Mouse (Mus musculus): ENCODE results near the gene Ptprm.

Gene Ptprm

DNA sequence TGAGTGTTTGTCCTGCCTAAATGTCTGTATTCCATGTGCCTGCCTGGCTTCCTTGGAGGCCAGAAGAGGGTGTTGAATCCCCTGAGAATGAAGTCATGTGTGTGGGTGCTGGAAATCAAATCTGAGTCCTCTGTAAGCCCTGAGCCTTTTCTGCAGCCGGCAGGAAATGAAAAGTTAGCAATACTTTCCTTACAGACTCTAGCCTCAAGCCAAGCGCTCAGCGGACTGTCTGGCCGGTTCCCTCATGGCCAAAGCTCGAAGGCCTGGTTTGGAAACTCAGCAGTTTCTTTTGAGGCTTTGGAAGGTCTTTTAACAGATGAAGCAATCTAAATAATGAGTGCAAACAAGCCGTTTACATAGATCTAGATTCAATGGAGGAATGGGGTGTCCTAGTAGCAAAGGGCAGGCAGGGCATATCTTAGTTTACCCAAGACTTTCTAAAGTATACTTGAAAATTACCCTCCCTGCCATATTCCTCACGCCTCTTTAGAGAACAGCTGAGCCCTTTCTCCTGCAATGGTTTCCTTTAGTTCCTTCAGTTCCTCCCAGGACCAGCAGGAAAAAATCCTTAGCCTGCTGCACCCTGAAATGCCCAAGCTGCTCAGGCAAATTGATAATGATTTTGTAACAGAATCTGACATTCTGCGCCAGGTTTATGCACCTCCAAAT, 144.4 kb downstream of the Ptprm start:
- no peak for DNase-seq

DNA sequence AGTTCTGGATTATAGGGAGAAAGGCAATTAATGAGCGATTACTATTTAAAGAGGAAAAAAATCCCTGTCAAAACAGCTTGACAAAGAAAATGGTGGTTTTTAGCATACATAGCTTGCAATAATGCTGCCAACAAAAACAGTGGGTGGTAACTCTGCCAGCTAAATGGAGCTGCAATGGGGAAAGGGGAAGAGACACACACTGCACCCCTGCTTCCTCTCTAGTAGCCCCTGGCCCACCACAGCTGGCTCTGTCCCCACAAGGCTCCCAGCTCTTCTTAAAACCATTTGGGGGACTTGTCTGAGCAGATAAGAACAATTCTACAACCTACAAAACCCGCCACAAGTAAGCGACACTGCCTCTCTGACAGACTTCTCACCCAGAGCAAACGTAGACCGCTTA, 145.7 kb downstream of the Ptprm start:
- DNase-seq: no peak

DNA sequence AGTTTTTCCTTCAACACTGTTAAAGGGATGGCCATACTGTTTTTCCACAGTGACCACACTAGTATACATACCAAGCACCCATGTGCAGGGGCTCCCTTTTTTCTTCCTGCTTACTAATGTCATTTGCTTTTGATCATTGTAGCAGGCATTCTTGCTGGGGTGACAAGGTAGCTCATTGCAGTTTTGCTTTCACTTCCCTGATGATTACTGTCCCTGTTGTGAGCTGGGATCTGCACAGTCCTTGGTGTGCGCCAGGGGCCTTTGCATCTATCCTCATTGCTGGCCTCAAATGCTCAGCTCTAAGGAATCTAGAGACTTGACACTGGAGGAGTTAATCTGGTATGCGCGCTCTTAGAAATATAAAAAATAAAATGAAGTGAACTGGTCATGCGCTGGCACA, 147.3 kb downstream of the Ptprm start:
- DNase-seq: no peak

DNA sequence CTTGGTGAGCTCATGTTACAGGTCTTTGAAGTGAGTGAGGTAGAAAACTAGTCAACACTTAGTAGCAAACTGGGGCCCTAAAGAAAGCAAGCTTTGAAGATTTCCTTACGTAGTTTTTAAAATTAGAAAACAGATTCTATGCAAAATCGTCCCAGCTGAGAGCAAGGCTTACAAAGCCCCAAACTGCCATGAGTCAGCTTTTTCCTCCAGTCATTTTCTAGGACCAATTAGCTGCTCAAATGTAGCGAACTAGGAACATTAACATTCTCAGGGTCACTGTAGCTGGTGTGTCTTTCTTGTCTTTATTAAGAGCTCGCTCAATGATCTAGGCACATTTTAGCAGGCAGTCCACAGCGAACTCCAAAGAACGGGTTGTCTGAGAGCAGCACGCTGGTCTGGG, 153.1 kb downstream of the Ptprm start:
- DNase-seq: no peak

DNA sequence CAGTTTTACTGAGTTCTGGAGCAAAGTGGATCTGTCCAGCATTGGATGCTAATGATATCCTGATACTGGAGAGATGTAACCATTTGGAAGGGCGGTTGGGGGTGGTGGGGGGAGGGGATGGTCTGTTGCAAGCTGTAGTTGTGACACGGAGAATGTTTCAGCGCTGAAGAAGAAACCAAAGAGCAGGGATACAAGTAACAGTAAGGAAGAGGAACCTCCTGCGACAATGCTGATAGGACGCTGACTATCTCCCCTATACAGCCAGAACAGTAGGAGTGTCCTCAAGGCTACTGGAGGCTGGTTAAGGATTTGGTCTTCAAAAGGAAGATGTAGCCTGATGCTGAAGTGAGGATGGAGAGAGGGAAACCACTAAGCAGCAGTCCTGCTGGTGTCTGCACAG, 160.5 kb downstream of the Ptprm start:
- DNase-seq: no peak

DNA sequence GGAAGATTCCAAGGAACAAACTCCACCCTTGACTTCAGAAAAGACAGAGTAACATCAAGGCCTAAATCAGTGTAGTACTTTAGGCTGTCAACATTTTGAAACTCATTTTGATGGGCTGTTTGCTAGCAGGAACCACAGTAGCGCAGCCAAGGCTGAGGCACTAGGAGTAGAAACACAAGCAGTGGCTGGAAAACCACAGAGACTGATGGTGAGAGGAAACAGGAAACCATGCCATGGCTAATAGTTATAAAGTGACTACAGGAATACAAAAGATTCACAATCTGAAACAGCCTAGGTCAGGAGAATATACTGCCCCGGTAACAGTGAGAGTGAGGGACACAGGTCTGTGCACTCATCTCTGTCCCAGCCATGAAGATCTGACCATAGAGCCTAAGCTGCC, 165.7 kb downstream of the Ptprm start:
- no peak for DNase-seq

DNA sequence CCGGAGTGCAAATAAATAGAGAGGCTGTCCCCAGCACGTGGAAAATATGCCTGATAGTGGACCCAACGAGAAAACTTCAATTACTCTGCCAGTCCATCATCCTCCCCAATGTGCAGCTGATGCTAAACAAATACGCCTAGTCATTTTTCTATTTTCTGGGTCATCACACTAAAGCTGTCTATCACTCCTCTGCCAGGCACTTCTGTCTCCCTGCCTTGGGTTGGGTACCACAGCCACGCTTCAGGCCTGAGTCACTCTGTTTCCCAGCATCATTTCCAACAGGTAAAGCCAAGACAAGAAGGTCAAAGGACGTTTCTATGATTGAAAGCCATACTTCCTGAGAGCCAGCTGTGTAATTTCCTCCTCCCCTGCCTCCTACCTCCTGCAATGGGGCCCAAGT, 167.4 kb downstream of the Ptprm start:
- DNase-seq: no peak

DNA sequence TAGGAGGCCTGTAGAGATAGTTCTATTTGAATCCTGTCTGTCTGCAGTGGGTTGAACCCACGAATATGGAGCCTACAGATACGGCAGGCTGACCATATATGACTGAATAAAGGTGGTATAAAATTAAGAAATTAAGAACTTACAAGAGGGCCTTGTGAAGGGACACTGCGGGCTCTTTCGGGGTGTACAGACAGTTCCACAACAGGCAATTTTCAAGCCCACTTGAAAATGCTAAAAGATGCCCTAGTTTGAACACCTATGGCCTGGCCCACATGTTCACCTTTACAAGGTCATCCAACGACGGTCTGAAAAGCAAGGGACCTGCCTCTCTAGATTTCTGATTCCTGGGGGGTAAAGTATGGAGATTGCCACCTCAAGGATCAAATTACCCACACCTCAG, 168.3 kb downstream of the Ptprm start:
- DNase-seq: no peak

DNA sequence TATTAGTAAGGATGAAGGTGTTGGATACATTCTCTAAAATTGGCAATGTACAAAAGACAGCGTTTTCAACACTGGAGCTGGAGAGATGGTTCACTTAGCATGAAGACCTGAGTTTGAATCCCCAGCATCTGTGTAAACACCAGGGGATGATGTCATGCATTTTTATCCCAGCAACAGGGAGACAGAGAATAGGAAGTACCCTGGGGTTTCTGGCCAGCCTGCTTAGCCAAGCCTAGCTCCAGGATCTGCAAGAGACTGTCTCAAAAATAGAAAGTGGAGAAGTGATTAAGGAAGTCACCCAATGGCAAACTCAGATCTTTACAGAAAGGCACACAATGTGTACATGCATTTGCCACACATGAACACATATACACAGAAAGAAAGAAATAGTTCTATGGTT, 174.8 kb downstream of the Ptprm start:
- DNase-seq: no peak

DNA sequence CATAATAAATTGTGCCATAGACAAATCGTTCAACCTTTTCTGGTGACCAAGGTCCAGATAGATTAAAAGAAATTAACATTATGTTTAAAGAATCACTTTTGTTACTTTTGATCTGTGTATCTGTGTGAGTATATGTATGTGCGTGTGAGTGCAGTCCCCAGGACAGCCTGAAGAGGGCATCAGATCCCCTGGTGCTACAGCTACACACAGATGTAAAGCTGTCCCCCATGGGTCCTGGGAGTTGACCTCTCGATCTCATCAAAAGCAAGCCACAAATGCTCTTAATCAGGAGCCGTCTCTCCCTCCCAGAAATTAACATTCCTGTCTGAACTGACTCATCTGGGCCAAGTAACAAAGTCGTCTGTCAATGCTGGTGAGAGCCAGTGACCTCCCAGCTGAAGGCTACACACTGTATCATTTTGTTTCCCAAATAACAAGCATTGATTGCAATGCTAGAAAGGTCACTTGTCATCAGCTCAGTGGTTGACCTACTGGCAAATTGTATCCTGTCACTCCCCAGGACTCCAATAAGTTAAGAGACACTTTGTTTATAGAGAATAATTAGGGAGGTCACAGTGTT, 175.5 kb downstream of the Ptprm start:
- no peak for DNase-seq

DNA sequence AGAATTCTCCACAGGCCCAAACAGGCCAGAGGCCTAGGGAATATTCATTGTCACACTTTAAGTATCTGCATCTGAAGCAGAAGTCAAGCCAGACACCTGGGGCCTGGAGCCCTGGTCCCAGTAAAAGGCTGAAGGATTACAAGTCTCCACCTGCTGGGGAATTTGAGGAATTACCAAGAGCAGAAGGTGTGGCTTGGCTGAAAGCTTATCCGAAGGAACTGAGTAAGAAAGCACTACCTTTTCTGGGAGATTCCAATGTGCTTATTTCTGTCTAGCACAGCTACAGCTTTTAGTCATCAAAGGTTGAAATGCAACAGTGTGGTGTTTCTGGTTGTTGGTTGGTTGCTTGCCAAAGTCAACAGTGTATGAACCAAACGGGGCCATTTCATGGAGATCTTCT, 178.4 kb downstream of the Ptprm start:
- peak; percentile 41 to 57 for DNase-seq

DNA sequence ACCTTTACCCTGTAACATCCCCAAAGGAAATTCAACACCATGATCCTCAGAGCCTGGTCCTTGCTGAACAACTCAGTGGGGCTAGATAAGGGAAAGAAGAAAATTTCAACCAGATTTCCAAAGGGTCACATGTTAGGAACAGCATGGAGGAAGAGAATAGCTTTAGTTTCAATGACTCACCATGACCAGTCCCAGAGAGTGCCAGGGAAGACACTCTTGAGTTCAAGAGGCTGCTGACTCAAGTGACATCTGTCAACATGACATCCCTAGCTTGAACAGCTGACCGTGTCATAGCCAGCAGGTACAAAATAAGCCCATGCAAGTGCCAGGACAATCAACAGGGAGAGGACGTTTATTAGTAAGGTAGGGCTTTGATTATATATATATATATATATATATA, 182.9 kb downstream of the Ptprm start:
- DNase-seq: no peak

DNA sequence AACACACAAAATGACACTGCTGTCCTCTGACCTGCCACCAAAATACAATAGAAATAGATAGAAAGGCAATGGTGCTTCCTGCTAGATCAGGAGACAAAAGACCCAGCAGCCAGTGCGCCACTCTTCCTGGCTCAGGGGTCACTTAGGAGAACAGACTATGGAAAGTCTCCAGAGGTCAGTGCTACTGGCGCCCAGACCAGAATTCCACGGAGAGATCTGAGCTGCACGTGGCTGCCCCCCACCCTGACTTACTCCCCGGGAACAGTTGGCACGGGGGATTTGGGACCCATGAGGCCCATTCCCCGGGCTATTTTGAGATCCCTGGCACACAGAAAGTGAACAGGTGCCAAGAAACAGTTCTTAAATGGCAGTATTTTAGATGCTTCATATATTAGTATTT, 183.6 kb downstream of the Ptprm start:
- no peak for DNase-seq

DNA sequence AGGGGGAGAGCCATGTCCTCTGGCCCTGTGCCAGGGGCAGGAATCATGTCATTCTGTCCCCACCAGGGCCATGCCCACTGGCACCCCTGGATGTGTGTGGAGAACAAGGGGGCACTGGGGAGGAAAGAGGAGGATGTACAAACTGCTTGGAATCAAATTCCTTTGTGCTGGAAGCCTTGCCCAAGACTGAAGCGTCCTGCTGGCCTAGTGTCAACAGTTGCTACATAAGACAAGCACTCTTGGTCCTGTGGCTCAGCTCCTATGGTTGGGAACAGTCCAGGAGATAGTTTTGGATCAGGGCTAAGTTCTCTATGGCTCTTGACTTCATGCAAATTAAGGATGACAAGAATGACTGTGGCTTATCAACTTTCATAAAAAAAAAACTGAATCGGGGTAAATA, 188.4 kb downstream of the Ptprm start:
- DNase-seq: no peak

DNA sequence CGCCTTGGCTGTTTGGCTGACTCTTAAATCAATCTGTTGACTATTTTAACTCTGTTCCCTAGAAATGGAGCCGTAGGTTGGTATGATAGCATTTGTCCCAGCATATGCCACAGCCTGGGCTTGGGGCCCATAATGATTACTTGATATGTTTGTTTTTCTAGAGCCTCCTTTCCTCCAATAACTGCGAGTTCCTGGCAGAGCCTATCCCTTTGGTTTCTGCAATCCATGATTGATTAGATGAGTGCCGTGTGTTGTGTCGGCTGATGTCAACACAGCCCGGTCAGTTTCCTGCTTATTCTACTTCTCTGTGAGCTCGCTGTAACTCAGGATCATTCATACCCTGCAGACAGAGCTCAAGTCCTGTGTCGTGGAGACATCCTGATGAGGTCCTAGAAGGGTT, 194.6 kb downstream of the Ptprm start:
- DNase-seq: no peak

DNA sequence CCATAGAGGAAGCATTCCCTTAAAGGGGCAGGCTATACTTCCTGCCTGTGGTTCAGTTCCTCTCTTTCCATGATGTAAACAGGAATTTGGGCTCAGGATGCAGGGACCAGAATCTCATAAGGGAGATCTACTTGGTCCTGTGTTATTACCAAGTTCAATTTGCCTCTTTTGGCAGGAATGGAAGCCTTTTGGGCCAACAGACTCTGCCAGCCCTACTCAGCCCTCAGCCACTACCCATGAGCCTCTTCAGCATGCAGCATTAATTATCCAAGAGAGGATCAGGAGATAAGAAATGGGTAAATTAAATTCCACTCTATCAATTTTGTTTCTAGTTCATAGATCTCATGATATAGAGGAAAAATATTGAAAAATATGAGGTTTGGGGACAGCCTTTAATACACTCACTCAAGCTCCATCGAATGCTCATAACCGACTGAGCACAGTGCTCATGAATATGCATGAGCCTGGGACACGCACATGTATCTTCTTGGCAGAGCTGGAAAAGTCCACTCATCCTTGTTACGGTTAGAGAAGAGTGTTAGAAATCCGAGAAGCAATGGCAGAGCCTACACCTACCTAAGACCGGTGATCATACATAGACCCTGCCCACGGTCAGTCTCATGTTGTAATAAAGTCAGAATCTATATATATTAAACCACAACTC, 197.0 kb downstream of the Ptprm start:
- no peak for DNase-seq

DNA sequence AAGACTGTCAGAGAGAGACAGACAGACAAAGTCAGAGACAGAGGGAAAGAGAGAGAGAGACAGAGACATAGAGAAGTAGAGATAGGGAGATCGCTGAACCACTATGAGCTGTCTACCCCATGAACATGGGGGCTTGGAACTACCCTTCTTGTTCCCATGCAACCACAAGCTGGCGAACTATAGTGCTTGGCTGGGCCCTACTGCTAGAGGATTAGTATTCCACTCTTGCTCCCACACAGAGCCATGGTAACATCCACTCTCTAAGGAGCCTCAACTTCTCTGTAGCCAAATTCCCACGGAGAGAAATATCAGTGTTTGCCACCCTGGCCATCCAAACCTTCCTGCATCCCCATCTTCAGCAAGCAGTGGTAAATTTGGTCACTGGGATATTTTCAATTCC, 202.0 kb downstream of the Ptprm start:
- DNase-seq: no peak

DNA sequence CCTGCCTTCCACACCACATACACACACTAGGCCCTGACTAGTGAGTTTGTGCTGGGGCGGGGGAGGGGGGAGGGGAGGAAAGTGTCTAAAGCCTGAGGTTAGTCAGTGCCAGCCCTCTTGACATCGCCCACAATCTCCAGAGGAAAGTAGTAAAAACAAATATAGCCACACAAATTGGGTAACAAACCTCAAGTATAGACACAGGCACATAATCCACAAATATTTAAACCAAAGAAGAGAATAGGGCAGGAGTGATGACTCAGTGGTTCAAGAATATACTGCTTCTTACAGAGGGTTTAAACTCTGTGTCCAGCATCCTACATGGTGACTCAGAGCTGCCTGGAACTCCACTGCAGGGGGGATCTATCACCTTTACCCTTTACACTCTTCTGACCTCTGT, 203.8 kb downstream of the Ptprm start:
- DNase-seq: no peak

DNA sequence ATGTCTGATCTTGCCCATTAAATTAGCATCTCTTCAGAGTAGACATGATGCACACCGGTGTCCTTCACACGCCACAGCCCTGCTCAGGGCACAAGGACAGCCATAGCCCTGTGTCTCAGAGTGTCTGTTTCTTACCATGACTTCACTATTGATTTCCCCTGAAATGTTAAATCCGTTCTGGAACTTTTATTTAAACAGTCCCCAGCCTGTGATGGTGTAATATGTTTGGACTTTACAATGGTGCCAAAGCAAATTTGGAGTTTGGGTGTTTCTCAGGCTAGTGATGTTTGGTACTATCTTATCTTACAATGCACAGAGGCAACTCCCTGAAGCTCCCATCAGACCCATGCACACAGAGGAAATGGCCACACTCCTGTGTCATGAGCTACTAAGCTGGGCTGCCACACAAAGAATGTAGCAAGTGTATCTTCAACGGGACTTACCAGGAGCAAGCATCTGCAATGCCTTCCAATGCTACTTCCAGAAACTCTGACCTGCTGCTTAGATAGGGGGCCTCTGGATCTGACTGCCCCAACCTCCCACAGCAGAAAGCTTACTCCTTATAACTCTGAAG, 212.0 kb downstream of the Ptprm start:
- DNase-seq: no peak

DNA sequence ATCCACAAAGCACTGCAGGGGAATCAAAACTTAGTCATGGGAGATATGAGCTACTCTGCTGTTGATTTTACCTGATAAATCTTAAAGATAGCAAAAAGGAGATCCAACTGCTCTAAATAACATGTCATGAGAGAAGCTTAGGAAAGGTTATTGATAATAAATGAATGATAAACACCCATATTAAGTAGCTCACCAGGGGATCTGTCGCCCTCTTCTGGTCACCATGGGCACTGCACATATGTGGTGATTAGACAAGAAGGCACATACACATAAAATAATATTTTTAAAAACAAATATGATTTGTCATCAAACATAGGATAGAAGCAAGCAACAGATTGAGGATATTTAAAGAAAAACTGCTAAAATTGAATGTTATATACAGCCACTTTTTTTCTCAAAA, 213.8 kb downstream of the Ptprm start:
- peak in 1 of 2 experiments; percentile 47 for DNase-seq

DNA sequence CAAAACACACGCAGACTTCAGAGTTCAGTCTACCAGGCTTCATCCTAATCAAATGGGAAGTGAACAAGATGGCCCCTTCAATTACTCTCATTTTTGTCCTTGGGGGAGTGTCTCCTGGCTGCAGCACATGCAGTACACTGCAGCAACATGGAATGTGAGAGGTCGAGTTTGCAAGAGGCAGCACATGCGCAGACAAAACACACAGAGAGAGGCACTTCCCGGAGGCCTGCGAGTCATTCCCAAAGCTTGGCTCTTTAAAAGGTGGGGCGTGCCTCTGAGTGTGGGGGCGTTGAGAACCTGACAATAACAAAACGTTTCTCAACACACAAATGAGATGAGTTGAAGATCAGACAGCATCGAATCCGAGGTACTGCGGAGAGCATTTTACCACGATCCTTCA, 215.3 kb downstream of the Ptprm start:
- DNase-seq: no peak

DNA sequence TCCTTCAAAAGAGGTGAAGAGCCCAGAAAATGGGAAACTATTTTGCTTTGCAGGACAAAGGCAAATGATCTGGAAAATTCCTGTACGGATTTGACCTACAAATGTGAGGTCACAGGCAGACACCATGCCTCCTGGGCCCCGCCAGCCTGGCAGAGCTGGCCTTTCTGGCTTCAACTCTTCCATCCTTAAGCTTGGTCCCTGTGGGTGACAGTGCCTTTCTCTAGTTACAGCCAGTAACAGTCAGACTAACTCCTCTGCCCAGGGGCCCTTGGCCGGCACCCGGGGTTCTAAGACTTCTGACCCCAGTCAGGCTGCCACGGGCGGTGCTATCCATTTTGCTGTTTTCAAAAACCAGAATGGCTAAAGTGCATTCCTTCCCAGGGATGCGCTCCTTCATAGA, 217.4 kb downstream of the Ptprm start:
- DNase-seq: no peak

DNA sequence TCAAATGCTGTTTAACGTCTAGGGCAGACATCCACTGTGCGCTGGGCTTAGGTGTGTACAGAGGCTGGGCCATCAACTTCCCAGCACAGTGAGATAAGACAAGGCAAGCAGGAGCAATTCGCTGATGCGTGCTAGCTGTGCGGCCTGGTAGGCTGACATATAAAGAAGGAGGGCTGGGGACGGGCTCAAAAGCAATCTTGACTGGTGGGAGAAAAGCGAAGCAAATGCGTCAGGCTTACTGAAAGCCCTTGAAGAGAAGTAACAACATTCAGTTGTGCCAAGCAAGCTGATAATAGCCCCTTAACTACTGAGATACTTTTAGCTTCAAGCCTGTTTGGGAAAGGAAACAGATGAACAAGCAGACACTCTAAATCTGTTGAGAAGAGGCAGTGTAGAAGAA, 217.8 kb downstream of the Ptprm start:
- DNase-seq: no peak

DNA sequence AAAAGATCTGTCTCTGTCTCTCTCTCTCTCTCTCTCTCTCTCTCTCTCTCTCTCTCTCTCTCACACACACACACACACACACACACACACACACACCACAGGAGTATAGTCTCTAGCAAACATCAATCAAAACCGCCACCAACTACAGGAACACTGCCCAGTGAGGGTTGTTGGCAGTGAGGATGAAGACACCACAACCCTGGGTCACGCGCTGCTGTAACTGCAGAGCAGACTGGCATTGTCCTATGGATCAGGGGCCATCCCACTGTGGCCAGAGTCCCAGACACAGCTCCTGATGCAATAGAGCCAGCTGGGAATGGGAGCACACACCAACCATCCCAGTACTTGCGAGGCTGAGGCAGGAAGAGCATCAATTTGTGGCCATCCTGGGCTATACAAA, 220.0 kb downstream of the Ptprm start:
- DNase-seq: no peak

Data from cerebellum, postnatal 25 days (tissue).